Mouse (Mus musculus) MEL (cell line): ENCODE measurements around the gene Ofd1. TPM values are rescaled to one million over a fixed set of nuclear protein-coding genes. Genes with fewer than 3 reads are reported as not detected.

Experiments used
- DNase-seq: peaks from one replicate; pipeline ENCODE4 v3.0.0; 2011; ENCODE audit warnings: low read depth, low spot score
- H3K27ac ChIP-seq: 2 replicates; pipeline ENCODE4 v1.5.1; 2012; ENCODE audit warnings: low read depth, mild to moderate bottlenecking, control low read depth, low read length, moderate library complexity; ENCODE audit not compliant: control insufficient read depth
- H3K27me3 ChIP-seq, 2 experiments: fragments of 150-350 bp in 1 of 2; sonication (generic) in 1 of 2; 2 replicates each; pipeline ENCODE4 v1.6.1; 2012; ENCODE audit warnings: low read length in 2 of 2, mild to moderate bottlenecking in 2 of 2, improper control_type of control experiment in 1 of 2, moderate library complexity in 1 of 2; ENCODE audit not compliant: insufficient read depth in 2 of 2, control insufficient read depth in 1 of 2
- H3K36me3 ChIP-seq, 2 experiments: 2 replicates each; pipeline ENCODE4 v1.6.1; 2012 to 2014; ENCODE audit warnings: low read length in 2 of 2, improper control_type of control experiment in 1 of 2, inconsistent platforms in 1 of 2, mild to moderate bottlenecking in 1 of 2; ENCODE audit not compliant: insufficient read depth in 2 of 2, control insufficient read depth in 1 of 2
- H3K4me1 ChIP-seq, 2 experiments: fragments of 150-350 bp in 1 of 2; sonication (generic) in 1 of 2; 2 replicates each; pipeline ENCODE4 v1.6.1; 2012; ENCODE audit warnings: low read length in 2 of 2, improper control_type of control experiment in 1 of 2, mild to moderate bottlenecking in 1 of 2; ENCODE audit not compliant: insufficient read depth in 2 of 2, control insufficient read depth in 1 of 2
- H3K4me3 ChIP-seq, 2 experiments: fragments of 150-350 bp in 1 of 2; sonication (generic) in 1 of 2; 2 replicates each; pipeline ENCODE4 v1.5.1; 2012; ENCODE audit warnings: low read depth in 2 of 2, low read length in 2 of 2, mild to moderate bottlenecking in 2 of 2, moderate library complexity in 2 of 2, control low read depth in 1 of 2, improper control_type of control experiment in 1 of 2; ENCODE audit not compliant: control insufficient read depth in 1 of 2, insufficient read depth in 1 of 2
- H3K79me2 ChIP-seq: 2 replicates; pipeline ENCODE4 v1.6.1; 2012; ENCODE audit warnings: mild to moderate bottlenecking, low read length, moderate library complexity; ENCODE audit not compliant: control insufficient read depth, poor library complexity, insufficient read depth
- H3K9ac ChIP-seq: 2 replicates; pipeline ENCODE4 v1.6.1; 2012; ENCODE audit warnings: low read depth, mild to moderate bottlenecking, control low read depth, low read length, moderate library complexity; ENCODE audit not compliant: control insufficient read depth, poor library complexity, severe bottlenecking
- H3K9me3 ChIP-seq: fragments of 150-350 bp; sonication (generic); replicated peaks from 2 replicates; pipeline ENCODE4 v1.6.1; 2012; ENCODE audit warnings: mild to moderate bottlenecking, low read length, improper control_type of control experiment, moderate library complexity; ENCODE audit not compliant: insufficient read depth
- BHLHE40 ChIP-seq: IDR thresholded peaks from 2 replicates; pipeline ENCODE4 v1.6.1; 2012; ENCODE audit warnings: low read depth, mild to moderate bottlenecking, inconsistent platforms, low read length, improper control_type of control experiment, borderline replicate concordance
- CHD1 ChIP-seq: IDR thresholded peaks from 2 replicates; pipeline ENCODE4 v1.6.1; 2012; ENCODE audit warnings: low read depth, mild to moderate bottlenecking, inconsistent platforms, low read length, improper control_type of control experiment
- CHD2 ChIP-seq: IDR thresholded peaks from 2 replicates; pipeline ENCODE4 v1.6.1; 2011; ENCODE audit warnings: low read length, improper control_type of control experiment
- E2F4 ChIP-seq: IDR thresholded peaks from 2 replicates; pipeline ENCODE4 v1.6.1; 2011; ENCODE audit warnings: low read depth, low read length, improper control_type of control experiment, borderline replicate concordance
- EP300 ChIP-seq, 2 experiments: IDR thresholded peaks; 2 replicates each; pipeline ENCODE4 v1.6.1; 2011; ENCODE audit warnings: improper control_type of control experiment in 2 of 2, low read length in 2 of 2, low read depth in 1 of 2, mild to moderate bottlenecking in 1 of 2
- GABPA ChIP-seq: IDR thresholded peaks from 2 replicates; pipeline ENCODE4 v1.6.1; 2012; ENCODE audit warnings: low read depth, mild to moderate bottlenecking, inconsistent platforms, low read length, improper control_type of control experiment, moderate library complexity
- HCFC1 ChIP-seq: IDR thresholded peaks from 2 replicates; pipeline ENCODE4 v1.6.1; 2012; ENCODE audit warnings: low read depth, mild to moderate bottlenecking, inconsistent platforms, low read length, improper control_type of control experiment, moderate library complexity
- KAT2A ChIP-seq: conservative IDR thresholded peaks from 2 replicates; pipeline ENCODE4 v1.6.1; 2012; ENCODE audit warnings: low read depth, low read length, improper control_type of control experiment, inconsistent platforms
- MAFK ChIP-seq: IDR thresholded peaks from 2 replicates; pipeline ENCODE4 v1.6.1; 2011; ENCODE audit warnings: low read depth, mild to moderate bottlenecking, low read length, improper control_type of control experiment, borderline replicate concordance
- MAX ChIP-seq: IDR thresholded peaks from 2 replicates; pipeline ENCODE4 v1.6.1; 2011; ENCODE audit warnings: low read length, improper control_type of control experiment
- MAZ ChIP-seq: IDR thresholded peaks from 2 replicates; pipeline ENCODE4 v1.6.1; 2012; ENCODE audit warnings: low read depth, mild to moderate bottlenecking, inconsistent platforms, low read length, improper control_type of control experiment
- MXI1 ChIP-seq: IDR thresholded peaks from 2 replicates; pipeline ENCODE4 v1.6.1; 2011; ENCODE audit warnings: mild to moderate bottlenecking, low read depth, low read length, improper control_type of control experiment
- MYC ChIP-seq: IDR thresholded peaks from 2 replicates; pipeline ENCODE4 v1.6.1; 2011; ENCODE audit warnings: low read depth, mild to moderate bottlenecking, low read length, improper control_type of control experiment, moderate library complexity
- NELFE ChIP-seq: IDR thresholded peaks from 2 replicates; pipeline ENCODE4 v1.6.1; 2011; ENCODE audit warnings: low read depth, low read length, improper control_type of control experiment
- NRF1 ChIP-seq: IDR thresholded peaks from 2 replicates; pipeline ENCODE4 v1.6.1; 2014; ENCODE audit warnings: low read depth, mild to moderate bottlenecking, inconsistent platforms, low read length, improper control_type of control experiment, moderate library complexity; ENCODE audit not compliant: poor library complexity, insufficient read depth, severe bottlenecking
- POLR2A ChIP-seq, 2 experiments: IDR thresholded peaks; 2 replicates each; pipeline ENCODE4 v1.6.1; 2011 to 2012; ENCODE audit warnings: low read length in 2 of 2, mild to moderate bottlenecking in 2 of 2, control low read depth in 1 of 2, improper control_type of control experiment in 1 of 2, low read depth in 1 of 2, moderate library complexity in 1 of 2; ENCODE audit not compliant: control insufficient read depth in 1 of 2, insufficient read depth in 1 of 2, poor library complexity in 1 of 2
- POLR2AphosphoS2 ChIP-seq: IDR thresholded peaks from 2 replicates; pipeline ENCODE4 v1.6.1; 2011; ENCODE audit warnings: low read length, improper control_type of control experiment
- RCOR1 ChIP-seq: IDR thresholded peaks from 2 replicates; pipeline ENCODE4 v1.6.1; 2012; ENCODE audit warnings: low read depth, mild to moderate bottlenecking, inconsistent platforms, low read length, improper control_type of control experiment
- SIN3A ChIP-seq: IDR thresholded peaks from 2 replicates; pipeline ENCODE4 v1.6.1; 2012; ENCODE audit warnings: low read length, improper control_type of control experiment, inconsistent platforms
- SMC3 ChIP-seq: IDR thresholded peaks from 2 replicates; pipeline ENCODE4 v1.6.1; 2011; ENCODE audit warnings: low read depth, low read length, improper control_type of control experiment
- TBP ChIP-seq: IDR thresholded peaks from 2 replicates; pipeline ENCODE4 v1.8.0; 2011; ENCODE audit warnings: low read depth, low read length, improper control_type of control experiment
- UBTF ChIP-seq: IDR thresholded peaks from 2 replicates; pipeline ENCODE4 v1.6.1; 2012; ENCODE audit warnings: low read depth, mild to moderate bottlenecking, inconsistent platforms, low read length, improper control_type of control experiment, moderate library complexity, borderline replicate concordance; ENCODE audit not compliant: insufficient read depth
- USF1 ChIP-seq: IDR thresholded peaks from 2 replicates; pipeline ENCODE4 v1.6.1; 2014; ENCODE audit warnings: low read depth, mild to moderate bottlenecking, inconsistent platforms, low read length, improper control_type of control experiment, moderate library complexity
- USF2 ChIP-seq, 2 experiments: IDR thresholded peaks; 2 replicates each; pipeline ENCODE4 v1.6.1; 2011 to 2012; ENCODE audit warnings: improper control_type of control experiment in 2 of 2, low read length in 2 of 2, borderline replicate concordance in 1 of 2, inconsistent platforms in 1 of 2, low read depth in 1 of 2, mild to moderate bottlenecking in 1 of 2; ENCODE audit not compliant: insufficient read depth in 1 of 2
- ZC3H11A ChIP-seq: IDR thresholded peaks from 2 replicates; pipeline ENCODE4 v1.6.1; 2012; ENCODE audit warnings: low read depth, mild to moderate bottlenecking, inconsistent platforms, low read length, improper control_type of control experiment
- ZMIZ1 ChIP-seq: IDR thresholded peaks from 2 replicates; pipeline ENCODE4 v1.6.1; 2012; ENCODE audit warnings: low read depth, mild to moderate bottlenecking, inconsistent platforms, low read length, improper control_type of control experiment, moderate library complexity
- polyA plus RNA-seq, 2 experiments: library from polyadenylated mRNA; stranded (reverse) in 1 of 2; unstranded in 1 of 2; fragments of >175 nt in 1 of 2; fragments of >200 nt in 1 of 2; gene quantifications; 2 replicates each; pipeline versions ENCODE4 v1.2.1 to v1.2.4; 2012; ENCODE audit warnings: low replicate concordance in 2 of 2, low read depth in 1 of 2; ENCODE audit not compliant: insufficient read length in 2 of 2, insufficient read depth in 1 of 2, missing spikeins in 1 of 2
- total RNA-seq: library from RNA; depleted of rRNA; stranded (reverse); fragments of 300-350 nt; gene quantifications from 2 replicates; pipeline ENCODE4 v1.2.3, GENCODE M21; 2012

Gene Ofd1
- total and polyA plus RNA-seq, 3 experiments, result 39.1 to 65.0 (median 43.8) TPM

DNA sequence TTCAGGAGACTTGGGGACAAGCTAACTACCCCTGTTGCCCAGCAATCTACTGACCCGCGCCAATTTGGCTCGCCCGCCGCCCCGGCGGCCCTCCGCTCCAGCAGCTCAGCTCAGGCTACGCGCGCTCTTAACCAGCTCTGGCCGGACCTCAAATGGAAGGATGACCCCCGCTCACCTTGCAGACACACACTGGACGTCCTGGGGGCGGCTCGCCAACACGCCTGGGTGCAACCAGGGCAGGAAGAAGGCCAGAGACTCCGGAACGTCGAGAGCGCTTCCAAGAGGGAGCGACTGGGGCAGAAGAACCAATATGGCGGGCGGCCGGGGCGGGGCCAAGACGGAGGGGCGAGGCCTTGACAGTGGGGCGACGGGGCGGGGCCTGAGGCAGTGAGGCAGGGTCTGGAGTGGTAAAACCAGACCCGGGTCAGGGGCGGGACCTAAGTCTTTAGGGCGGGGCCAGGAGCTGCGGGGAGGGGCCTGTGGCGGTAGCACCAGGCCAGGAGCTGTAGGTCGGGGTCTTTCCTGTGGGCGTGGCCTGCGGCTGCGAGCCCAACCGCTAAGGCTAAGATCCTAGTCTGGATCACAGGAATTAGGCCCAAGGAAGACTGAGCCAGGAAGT, 39.0 kb upstream of the Ofd1 start, which contains the start of gene Rab9:
TSS of gene Rab9 (minus strand) at position 503 of the 619 bp plus-strand sequence.
- DNase-seq, result peak; percentile 98
- TF ChIP-seq ZMIZ1, result 0 out of 2 replicates have a peak, but pooled peaks have one; percentile 52
- no peak for TF ChIP-seq MAX
- TF ChIP-seq UBTF, result no peak
- peak; percentile 66 for TF ChIP-seq NELFE
- 0 out of 2 replicates have a peak, but pooled peaks have one; percentile 25 for TF ChIP-seq TBP
- peak; percentile 68 to 78 for TF ChIP-seq POLR2A (IDR thresholded peaks at IDR 0.05; ENCODE audit: control insufficient read depth in 1 of 2, insufficient read depth in 1 of 2, low read depth in 1 of 2, low read length in 2 of 2, poor library complexity in 1 of 2)
- Histone ChIP-seq H3K9me3 (no peaks in the 10 kb centered on the region), H3K4me3 (peak within 1 kb of the TSS; percentile 88 to 97), H3K9ac (peak within 1 kb of the TSS; percentile 92), H3K27ac (peak within 1 kb of the TSS; percentile 46), H3K36me3 (peaks cover 3 to 15% of the 10 kb centered on the region in 2 experiments; a peak in 3 of 4 replicates), H3K4me1 (peaks cover 3 to 6% of the 10 kb centered on the region in 2 experiments; a peak in 3 of 4 replicates), H3K27me3 (no peaks in the 10 kb centered on the region), H3K79me2 (peaks cover 35% of the 10 kb centered on the region)

DNA sequence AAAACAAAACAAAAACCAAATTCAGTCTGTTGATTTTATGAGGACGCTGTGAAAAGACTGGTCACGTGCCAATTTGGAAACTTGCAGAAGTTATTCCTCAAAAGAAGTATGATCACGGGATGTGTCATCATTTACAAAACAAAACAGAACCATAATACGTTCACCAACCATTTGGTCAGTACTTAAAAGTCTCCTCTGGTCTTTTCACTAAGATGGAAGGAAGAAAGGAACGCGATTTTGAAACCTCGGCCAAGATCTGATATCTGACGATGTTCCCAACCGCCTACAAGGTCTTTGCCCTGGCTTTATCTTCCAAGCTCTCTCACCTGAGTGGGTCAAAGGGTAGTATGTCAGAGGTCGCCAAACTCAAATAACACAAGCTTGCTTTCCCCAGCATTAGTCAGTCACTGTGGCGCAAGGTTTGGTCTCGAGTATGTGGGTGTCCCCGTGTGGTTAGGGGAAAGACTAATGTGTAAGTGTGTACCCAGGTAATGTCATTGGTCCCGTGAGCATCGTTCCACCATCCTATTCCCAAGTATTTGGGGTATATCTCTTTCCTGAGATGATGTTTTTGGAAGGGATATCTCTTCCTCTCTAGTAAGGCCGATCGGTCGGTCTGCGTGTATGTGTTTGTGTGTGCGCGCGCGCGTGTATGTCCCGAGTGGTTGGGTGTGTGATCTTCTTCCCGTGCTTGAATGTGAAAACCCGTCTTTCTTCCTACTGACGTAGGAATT, 38.3 kb upstream of the Ofd1 start:
- Histone ChIP-seq H3K27ac (peak overlapping the region; percentile 46), H3K79me2 (peaks cover 35% of the 10 kb centered on the region), H3K27me3 (no peaks in the 10 kb centered on the region), H3K4me1 (peaks cover 3 to 6% of the 10 kb centered on the region in 2 experiments; a peak in 3 of 4 replicates), H3K36me3 (peaks cover 3 to 15% of the 10 kb centered on the region in 2 experiments; a peak in 3 of 4 replicates), H3K9me3 (no peaks in the 10 kb centered on the region), H3K9ac (peak overlapping the region; percentile 92), H3K4me3 (peak overlapping the region; percentile 88 to 97)
- peak; percentile 65 for DNase-seq
- TF ChIP-seq NELFE, result no peak; the same call in 1 of the 2 replicates
- peak; percentile 75 for TF ChIP-seq MXI1
- TF ChIP-seq EP300 (IDR thresholded peaks at IDR 0.05; ENCODE audit: low read depth in 1 of 2, low read length in 2 of 2), result no peak
- peak; percentile 89 for TF ChIP-seq BHLHE40
- TF ChIP-seq MAZ, result no peak
- peak; percentile 36 to 71; a peak in 3 of 4 replicates for TF ChIP-seq USF2 (IDR thresholded peaks at IDR 0.05; ENCODE audit: borderline replicate concordance in 1 of 2, insufficient read depth in 1 of 2, low read depth in 1 of 2, low read length in 2 of 2)
- no peak for TF ChIP-seq MAFK
- TF ChIP-seq MYC, result no peak
- TF ChIP-seq MAX, result peak; percentile 81
- TF ChIP-seq SMC3, result no peak
- no peak for TF ChIP-seq ZMIZ1
- 0 out of 2 replicates have a peak, but pooled peaks have one; percentile 19 for TF ChIP-seq HCFC1
- no peak for TF ChIP-seq POLR2A (IDR thresholded peaks at IDR 0.05; ENCODE audit: control insufficient read depth in 1 of 2, insufficient read depth in 1 of 2, low read depth in 1 of 2, low read length in 2 of 2, poor library complexity in 1 of 2)
- TF ChIP-seq RCOR1, result peak; percentile 43
- peak; percentile 91 for TF ChIP-seq USF1
- no peak for TF ChIP-seq POLR2AphosphoS2
- no peak for TF ChIP-seq CHD2
- no peak for TF ChIP-seq UBTF
- peak; percentile 64; the same call in 1 of the 2 replicates for TF ChIP-seq E2F4
- 0 out of 2 replicates have a peak, but pooled peaks have one; percentile 32 for TF ChIP-seq SIN3A
- peak; percentile 94; the same call in 1 of the 2 replicates for TF ChIP-seq CHD1
- no peak for TF ChIP-seq GABPA
- TF ChIP-seq ZC3H11A, result no peak
- TF ChIP-seq NRF1, result no peak
- no peak for TF ChIP-seq KAT2A
